Mouse (Mus musculus): ENCODE measurements around the gene Tmem109. TPM values are rescaled to one million over a fixed set of nuclear protein-coding genes. Genes with fewer than 3 reads are reported as not detected.

Tmem109 gene
- polyA plus RNA-seq, 1 experiment from 2014 or later, result 64.9 TPM

DNA sequence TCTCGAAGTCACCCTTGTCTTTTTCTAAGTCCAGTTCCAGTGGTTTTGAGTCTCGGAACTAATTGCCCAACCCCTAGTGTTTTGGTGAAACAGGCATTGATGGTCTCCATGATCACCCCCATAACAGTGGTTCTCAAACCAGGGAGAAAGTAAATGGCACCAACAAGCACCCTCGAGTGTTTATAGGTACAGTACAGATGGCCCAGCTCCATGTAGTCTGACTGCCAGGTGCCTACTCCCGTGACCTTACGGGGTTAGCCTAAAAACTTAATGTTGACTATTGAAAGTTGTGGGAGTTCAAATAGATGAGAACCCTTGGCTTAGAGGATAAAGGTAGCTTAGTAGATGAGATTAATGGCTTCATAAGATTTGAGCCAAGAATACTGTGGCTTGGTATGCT, 19.2 kb upstream of the Tmem109 start:
- Histone ChIP-seq H3K27me3 (ENCODE audit: control insufficient read depth, insufficient read depth, low read length) (no peaks in the 10 kb centered on the region), H3K27ac (replicated peaks; ENCODE audit: low read depth, low read length) (no peak overlapping the region), H3K4me1 (ENCODE audit: control insufficient read depth, insufficient read depth, low read length) (no peaks in the 10 kb centered on the region), H3K36me3 (replicated peaks; ENCODE audit: control insufficient read depth, insufficient read depth, low read depth, low read length) (peaks cover 23% of the 10 kb centered on the region), H3K4me3 (ENCODE audit: low read depth, low read length) (no peak overlapping the region), H3K9me3 (replicated peaks; ENCODE audit: control insufficient read depth, low read length) (no peaks in the 10 kb centered on the region), H3K4me2 (ENCODE audit: low read depth, low read length) (no peak overlapping the region), H3K9ac (replicated peaks; ENCODE audit: low read length) (no peak overlapping the region)
- no peak for DNase-seq (ENCODE audit: low spot score)
- 96% methylated on average over 5 of the region's 5 CpGs for WGBS
- no peak for ATAC-seq (replicated peaks; ENCODE audit: insufficient number of reproducible peaks, low FRiP score, low TSS enrichment, low read depth)

GRCm38 (mm10) chr19:10900315-10900714, 18.5 kb upstream of the Tmem109 start:
- no peak overlapping the region for H3K4me3 ChIP-seq (ENCODE audit: low read depth, low read length)
- no peaks in the 10 kb centered on the region for H3K9me3 ChIP-seq (replicated peaks; ENCODE audit: control insufficient read depth, low read length)
- no peak overlapping the region for H3K4me2 ChIP-seq (ENCODE audit: low read depth, low read length)
- H3K9ac ChIP-seq (replicated peaks; ENCODE audit: low read length), result no peak overlapping the region
- DNase-seq (ENCODE audit: low spot score) (no peak), ATAC-seq (replicated peaks; ENCODE audit: insufficient number of reproducible peaks, low FRiP score, low TSS enrichment, low read depth) (no peak)
- H3K27me3 ChIP-seq (ENCODE audit: control insufficient read depth, insufficient read depth, low read length), result no peaks in the 10 kb centered on the region
- H3K4me1 ChIP-seq (ENCODE audit: control insufficient read depth, insufficient read depth, low read length), result no peaks in the 10 kb centered on the region
- H3K36me3 ChIP-seq (replicated peaks; ENCODE audit: control insufficient read depth, insufficient read depth, low read depth, low read length), result peaks cover 19% of the 10 kb centered on the region
- 88% methylated on average over 6 of the region's 6 CpGs for WGBS
- no peak overlapping the region for H3K27ac ChIP-seq (replicated peaks; ENCODE audit: low read depth, low read length)

GRCm38 (mm10) chr19:10897491-10897890, 15.7 kb upstream of the Tmem109 start:
- DNase-seq (ENCODE audit: low spot score), result no peak
- Histone ChIP-seq H3K9ac (replicated peaks; ENCODE audit: low read length) (no peak overlapping the region), H3K4me2 (ENCODE audit: low read depth, low read length) (no peak overlapping the region), H3K27me3 (ENCODE audit: control insufficient read depth, insufficient read depth, low read length) (no peaks in the 10 kb centered on the region), H3K4me1 (ENCODE audit: control insufficient read depth, insufficient read depth, low read length) (no peaks in the 10 kb centered on the region), H3K4me3 (ENCODE audit: low read depth, low read length) (no peak overlapping the region), H3K27ac (replicated peaks; ENCODE audit: low read depth, low read length) (no peak overlapping the region), H3K9me3 (replicated peaks; ENCODE audit: control insufficient read depth, low read length) (no peaks in the 10 kb centered on the region), H3K36me3 (replicated peaks; ENCODE audit: control insufficient read depth, insufficient read depth, low read depth, low read length) (peaks cover 10% of the 10 kb centered on the region)
- WGBS, result 88% methylated on average over 8 of the region's 8 CpGs
- no peak for ATAC-seq (replicated peaks; ENCODE audit: insufficient number of reproducible peaks, low FRiP score, low TSS enrichment, low read depth)

- WGBS, result 84% methylated on average over 7 of the region's 7 CpGs
- ATAC-seq (replicated peaks; ENCODE audit: insufficient number of reproducible peaks, low FRiP score, low TSS enrichment, low read depth), result no peak
- Histone ChIP-seq H3K9me3 (replicated peaks; ENCODE audit: control insufficient read depth, low read length) (no peaks in the 10 kb centered on the region), H3K27ac (replicated peaks; ENCODE audit: low read depth, low read length) (no peak overlapping the region), H3K4me3 (ENCODE audit: low read depth, low read length) (no peak overlapping the region), H3K4me1 (ENCODE audit: control insufficient read depth, insufficient read depth, low read length) (no peaks in the 10 kb centered on the region), H3K4me2 (ENCODE audit: low read depth, low read length) (no peak overlapping the region), H3K27me3 (ENCODE audit: control insufficient read depth, insufficient read depth, low read length) (no peaks in the 10 kb centered on the region), H3K9ac (replicated peaks; ENCODE audit: low read length) (no peak overlapping the region), H3K36me3 (replicated peaks; ENCODE audit: control insufficient read depth, insufficient read depth, low read depth, low read length) (peaks cover 7% of the 10 kb centered on the region)
- DNase-seq (ENCODE audit: low spot score), result no peak
These were observed 15.0 kb upstream of the Tmem109 start for GRCm38 (mm10) chr19:10896849-10897248.

DNA sequence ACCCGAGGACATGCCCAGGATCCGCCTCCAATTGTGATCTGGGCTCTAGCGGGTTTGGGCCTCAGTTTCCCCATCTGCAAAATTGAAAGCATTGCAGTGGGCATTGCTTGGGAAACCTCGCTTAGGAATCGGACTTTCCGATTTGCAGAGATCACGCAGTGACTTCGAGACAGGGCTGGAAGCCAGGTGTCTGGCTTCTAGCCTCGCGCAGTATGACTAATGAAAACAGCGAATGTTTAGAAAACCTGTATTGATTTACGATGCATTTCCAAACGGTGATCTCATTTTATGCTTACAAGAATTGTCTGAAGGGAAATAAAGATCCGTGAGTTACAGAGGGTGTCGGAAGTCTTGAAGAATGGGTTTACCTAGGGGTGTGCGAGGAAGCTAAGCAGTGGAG, 13.9 kb upstream of the Tmem109 start:
- Histone ChIP-seq H3K27me3 (ENCODE audit: control insufficient read depth, insufficient read depth, low read length) (no peaks in the 10 kb centered on the region), H3K27ac (replicated peaks; ENCODE audit: low read depth, low read length) (peak overlapping the region; percentile 82), H3K36me3 (replicated peaks; ENCODE audit: control insufficient read depth, insufficient read depth, low read depth, low read length) (peaks cover 4% of the 10 kb centered on the region), H3K9ac (replicated peaks; ENCODE audit: low read length) (peak overlapping the region; percentile 91), H3K4me2 (ENCODE audit: low read depth, low read length) (peak overlapping the region; percentile 68), H3K9me3 (replicated peaks; ENCODE audit: control insufficient read depth, low read length) (no peaks in the 10 kb centered on the region), H3K4me1 (ENCODE audit: control insufficient read depth, insufficient read depth, low read length) (no peaks in the 10 kb centered on the region), H3K4me3 (ENCODE audit: low read depth, low read length) (peak overlapping the region; percentile 87)
- ATAC-seq (replicated peaks; ENCODE audit: insufficient number of reproducible peaks, low FRiP score, low TSS enrichment, low read depth) (no peak), DNase-seq (ENCODE audit: low spot score) (no peak)
- WGBS, result 2% methylated on average over 16 of the region's 16 CpGs

DNA sequence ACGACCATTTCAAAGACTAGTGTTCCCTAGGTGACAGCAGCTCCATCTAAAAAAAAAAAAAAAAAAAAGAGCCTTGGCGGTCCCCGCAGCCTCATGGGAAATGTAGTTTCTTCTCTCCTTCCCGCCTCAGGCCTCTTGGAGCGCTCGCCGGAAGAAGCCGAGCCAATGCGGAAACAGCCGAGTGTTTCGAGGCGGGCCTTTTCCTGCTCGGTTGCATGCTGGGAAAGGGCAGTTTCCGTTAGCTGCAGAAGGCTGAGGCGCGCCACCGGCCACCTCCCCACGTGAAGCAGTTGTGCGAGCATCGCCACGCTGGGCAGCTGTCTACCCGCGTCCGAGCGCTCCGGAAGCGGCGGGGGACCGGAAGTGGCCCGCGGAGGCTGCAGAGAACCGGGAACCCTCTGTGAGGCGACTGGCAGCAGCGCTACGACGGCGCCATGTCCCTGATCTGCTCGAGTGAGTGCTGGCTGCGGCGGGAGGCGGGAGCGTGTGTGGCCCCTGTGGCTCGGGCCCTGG, 13.3 kb upstream of the Tmem109 start, which contains the start of gene Prpf19:
Gene Prpf19, plus strand, starts transcription at position 216 of the 513 bp plus-strand sequence.
- under 1% methylated on average over 43 of the region's 43 CpGs for WGBS

GRCm38 (mm10) chr19:10892201-10892600, 10.4 kb upstream of the Tmem109 start:
- no peaks in the 10 kb centered on the region for H3K9me3 ChIP-seq (replicated peaks; ENCODE audit: control insufficient read depth, low read length)
- no peaks in the 10 kb centered on the region for H3K27me3 ChIP-seq (ENCODE audit: control insufficient read depth, insufficient read depth, low read length)
- H3K4me1 ChIP-seq (ENCODE audit: control insufficient read depth, insufficient read depth, low read length), result no peaks in the 10 kb centered on the region
- ATAC-seq (replicated peaks; ENCODE audit: insufficient number of reproducible peaks, low FRiP score, low TSS enrichment, low read depth) (no peak), DNase-seq (ENCODE audit: low spot score) (no peak)
- WGBS, result 88% methylated on average over 3 of the region's 3 CpGs
- H3K4me2 ChIP-seq (ENCODE audit: low read depth, low read length), result no peak overlapping the region
- no peak overlapping the region for H3K9ac ChIP-seq (replicated peaks; ENCODE audit: low read length)
- no peak overlapping the region for H3K4me3 ChIP-seq (ENCODE audit: low read depth, low read length)
- H3K27ac ChIP-seq (replicated peaks; ENCODE audit: low read depth, low read length), result no peak overlapping the region
- H3K36me3 ChIP-seq (replicated peaks; ENCODE audit: control insufficient read depth, insufficient read depth, low read depth, low read length), result no peaks in the 10 kb centered on the region

More for the DNA sequence above, 13.3 kb upstream of the Tmem109 start, which contains the start of gene Prpf19:
- Histone ChIP-seq H3K27me3 (ENCODE audit: control insufficient read depth, insufficient read depth, low read length) (no peaks in the 10 kb centered on the region), H3K27ac (replicated peaks; ENCODE audit: low read depth, low read length) (peak within 1 kb of the TSS; percentile 82), H3K4me2 (ENCODE audit: low read depth, low read length) (peak within 1 kb of the TSS; percentile 68), H3K4me1 (ENCODE audit: control insufficient read depth, insufficient read depth, low read length) (no peaks in the 10 kb centered on the region), H3K9ac (replicated peaks; ENCODE audit: low read length) (peak within 1 kb of the TSS; percentile 91), H3K4me3 (ENCODE audit: low read depth, low read length) (peak within 1 kb of the TSS; percentile 87), H3K36me3 (replicated peaks; ENCODE audit: control insufficient read depth, insufficient read depth, low read depth, low read length) (no peaks in the 10 kb centered on the region; the same call in 1 of the 2 replicates), H3K9me3 (replicated peaks; ENCODE audit: control insufficient read depth, low read length) (no peaks in the 10 kb centered on the region)
- DNase-seq (ENCODE audit: low spot score) (peak; percentile 99), ATAC-seq (replicated peaks; ENCODE audit: insufficient number of reproducible peaks, low FRiP score, low TSS enrichment, low read depth) (peak; percentile 92)

- peak overlapping the region; percentile 93 for H3K4me2 ChIP-seq (ENCODE audit: low read depth, low read length)
- H3K4me3 ChIP-seq (ENCODE audit: low read depth, low read length), result peak overlapping the region; percentile 53
- no peaks in the 10 kb centered on the region for H3K27me3 ChIP-seq (ENCODE audit: control insufficient read depth, insufficient read depth, low read length)
- H3K4me1 ChIP-seq (ENCODE audit: control insufficient read depth, insufficient read depth, low read length), result 0 out of 2 replicates have a peak, but pooled peaks cover 5% of the 10 kb centered on the region
- peak overlapping the region; percentile 86; the same call in 1 of the 2 replicates for H3K27ac ChIP-seq (replicated peaks; ENCODE audit: low read depth, low read length)
- H3K9ac ChIP-seq (replicated peaks; ENCODE audit: low read length), result peak overlapping the region; percentile 77
- no peak for DNase-seq (ENCODE audit: low spot score)
- peak; percentile 88; the same call in 1 of the 2 replicates for ATAC-seq (replicated peaks; ENCODE audit: insufficient number of reproducible peaks, low FRiP score, low TSS enrichment, low read depth)
- no peaks in the 10 kb centered on the region for H3K9me3 ChIP-seq (replicated peaks; ENCODE audit: control insufficient read depth, low read length)
- WGBS, result 1% methylated on average over 14 of the region's 14 CpGs
- peaks cover 2% of the 10 kb centered on the region; the same call in 1 of the 2 replicates for H3K36me3 ChIP-seq (replicated peaks; ENCODE audit: control insufficient read depth, insufficient read depth, low read depth, low read length)
These were observed 801 bp downstream of the Tmem109 start for GRCm38 (mm10) chr19:10880975-10881425.

Data from embryonic facial prominence, embryonic 11.5 days (tissue).